Mouse (Mus musculus) layer of hippocampus, postnatal 36 days (tissue): ENCODE data around the gene Apol7b. TPM values are rescaled to one million over a fixed set of nuclear protein-coding genes. Genes with fewer than 3 reads are reported as not detected.

ENCODE experiments used
- DNase-seq, 2 experiments: peaks; one replicate each; pipeline ENCODE4 v3.0.0; 2022
- total RNA-seq, 2 experiments: library from RNA; stranded (reverse); gene quantifications; 2 replicates each; pipeline ENCODE4 v1.2.3; 2021

The Apol7b gene
- total RNA-seq, 2 experiments from 2014 or later = not detected

DNA sequence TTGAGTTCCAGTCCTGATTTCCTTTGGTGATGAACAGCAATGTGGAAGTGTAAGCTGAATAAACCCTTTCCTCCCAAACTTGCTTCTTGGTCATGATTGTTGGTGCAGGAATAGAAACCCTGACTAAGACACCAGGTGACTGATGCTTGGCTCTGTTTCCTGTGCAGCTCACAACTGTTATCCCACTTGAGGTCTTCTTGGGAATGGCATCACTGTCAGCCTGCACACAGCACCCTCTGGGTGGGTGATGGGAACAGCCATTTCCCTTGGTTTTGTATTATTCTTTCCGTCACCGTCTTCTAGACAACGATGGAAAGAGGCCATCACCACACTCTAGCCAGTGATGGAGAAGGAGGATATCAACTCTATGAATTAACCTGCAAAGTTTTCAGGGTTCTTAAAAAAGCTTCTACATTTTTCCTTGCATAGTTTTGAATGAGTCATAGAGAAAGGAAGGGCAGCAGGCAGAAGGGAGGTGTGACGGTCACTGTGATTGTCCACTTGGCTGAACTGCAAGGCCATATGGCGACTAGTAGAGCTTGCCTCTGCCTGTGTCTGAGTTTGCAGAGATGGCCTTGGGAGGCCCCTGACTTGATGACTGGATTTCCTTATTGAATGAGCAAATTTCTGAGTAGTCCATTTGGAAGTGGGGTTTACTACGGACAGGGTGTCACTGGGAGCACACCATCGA lies 62.8 kb downstream of the Apol7b start:
- no peak for DNase-seq

DNA sequence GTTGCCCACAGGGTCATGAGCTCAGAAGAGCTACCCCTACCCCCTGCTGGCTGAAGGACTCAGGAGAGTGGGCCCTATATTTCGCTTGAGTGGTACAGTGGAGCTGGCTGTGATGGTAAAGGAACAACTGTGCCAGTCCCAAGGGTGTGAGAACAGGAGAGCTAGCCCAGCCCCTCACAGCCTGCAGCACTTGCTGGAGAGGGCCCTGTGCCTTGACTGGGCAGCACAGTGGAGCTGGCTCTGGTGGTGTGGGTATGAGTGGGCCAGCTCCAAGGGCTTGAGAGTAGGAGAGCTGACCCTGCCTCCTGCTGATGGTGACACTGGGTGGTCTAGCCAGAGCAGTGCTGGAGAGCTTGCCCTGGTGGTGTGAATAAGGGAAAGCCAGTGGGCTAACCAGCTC lies 64.4 kb downstream of the Apol7b start:
- no peak for DNase-seq

DNA sequence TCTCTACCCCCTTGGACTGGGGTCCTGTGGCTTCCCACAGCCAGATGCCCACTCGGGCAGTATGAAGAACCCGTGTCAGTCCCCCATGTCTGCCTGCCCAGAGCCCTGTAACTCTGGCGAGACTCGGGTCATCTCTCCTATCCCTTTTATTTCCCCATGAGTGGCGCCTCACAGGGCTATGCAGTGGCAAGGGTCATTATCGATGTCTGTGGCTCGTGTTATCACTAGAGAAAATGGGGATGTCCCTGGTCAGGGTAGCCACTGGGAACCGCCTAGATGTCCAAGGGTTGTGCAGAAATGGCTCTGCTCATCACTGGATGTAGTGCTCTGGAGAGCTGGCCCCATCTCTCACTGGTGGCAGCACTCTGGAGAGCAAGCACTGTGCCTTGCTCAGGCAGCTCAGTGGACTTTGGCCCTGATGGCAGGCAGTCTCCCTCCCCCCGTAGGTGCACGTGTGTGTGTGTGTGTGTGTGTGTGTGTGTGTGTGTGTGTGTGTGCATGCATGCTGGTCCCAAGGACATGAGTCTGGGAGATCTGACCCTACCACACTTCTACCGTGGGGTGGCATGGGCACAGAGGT lies 64.9 kb downstream of the Apol7b start:
- DNase-seq = no peak

DNA sequence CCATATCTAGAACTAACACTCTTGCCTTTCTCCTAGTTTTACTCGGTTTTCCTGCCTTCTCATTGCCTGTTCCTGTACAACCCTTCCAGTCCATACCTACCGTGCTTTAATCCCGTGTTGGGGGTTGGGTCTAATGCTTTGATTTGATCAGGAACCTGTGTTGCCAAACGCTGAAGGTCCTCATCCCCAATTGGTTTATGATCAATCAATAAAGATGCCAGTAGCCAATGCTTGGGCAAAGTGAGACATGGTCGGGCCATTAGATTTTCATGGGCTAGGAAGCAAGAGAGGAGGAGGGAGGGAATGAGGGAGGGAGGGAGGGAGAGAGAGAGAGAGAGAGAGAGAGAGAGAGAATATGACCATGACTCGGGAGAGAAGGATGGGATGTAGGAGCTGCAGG lies 65.8 kb downstream of the Apol7b start:
- DNase-seq = no peak

DNA sequence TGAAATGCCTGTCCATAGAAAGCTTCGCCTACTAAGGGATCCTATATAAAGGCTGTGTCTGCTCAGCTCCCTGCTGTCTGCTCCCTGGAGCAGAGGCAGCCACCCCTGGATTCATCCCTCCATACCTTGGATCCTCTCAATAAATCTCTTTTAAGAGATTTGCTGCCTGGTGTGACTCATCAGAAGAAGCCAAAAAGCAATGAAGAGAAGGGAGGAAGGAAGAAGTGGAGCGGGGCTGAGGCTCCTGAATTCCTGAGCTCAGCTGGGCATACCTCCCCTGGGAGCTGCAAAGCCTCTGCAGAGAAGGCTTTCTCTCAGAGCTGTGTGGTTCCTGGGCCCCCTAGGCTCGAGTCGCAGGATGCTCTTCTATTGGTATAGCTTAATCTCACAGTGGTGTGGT lies 67.4 kb downstream of the Apol7b start:
- no peak for DNase-seq

DNA sequence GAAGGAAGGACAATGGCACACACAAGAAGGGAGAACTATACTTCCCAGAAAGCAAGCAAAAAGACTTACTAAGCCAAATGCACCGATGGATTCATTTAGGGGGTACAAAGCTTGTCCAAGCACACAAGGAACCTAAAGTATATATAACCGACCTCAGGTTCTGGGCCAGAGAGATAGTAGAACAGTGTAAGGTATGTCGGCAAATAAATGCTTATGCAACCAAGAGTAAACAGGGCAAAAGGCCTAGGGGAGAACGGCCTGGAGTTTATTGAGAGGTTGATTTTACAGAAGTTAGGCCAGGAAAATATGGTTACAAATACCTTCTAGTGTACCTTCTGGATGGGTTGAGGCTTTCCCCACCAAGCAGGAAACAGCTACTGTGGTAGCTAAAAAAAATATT lies 69.9 kb downstream of the Apol7b start:
- DNase-seq = no peak

DNA sequence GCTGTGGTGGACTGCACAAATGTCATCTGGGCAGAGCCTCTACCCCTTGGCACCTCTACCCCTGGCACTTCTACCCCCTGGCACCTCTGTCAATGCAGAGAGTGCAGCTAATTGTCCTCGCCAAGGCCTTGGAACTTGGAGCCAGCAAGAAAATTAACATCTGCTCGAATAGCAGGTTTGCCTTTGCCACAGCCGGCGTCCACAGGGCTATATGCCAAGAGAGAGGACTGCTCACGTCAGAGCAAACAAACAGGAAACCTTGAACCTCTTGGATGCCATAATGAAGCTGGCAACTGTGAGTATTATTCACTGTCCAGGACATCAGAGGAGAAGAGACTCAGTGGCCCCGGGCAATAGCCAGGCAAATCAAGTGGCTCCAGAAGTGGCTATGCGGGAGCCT lies 70.4 kb downstream of the Apol7b start:
- DNase-seq = no peak

Other genes with a start within 250 kb of the Apol7b start
- 100 to 1,000 TPM; 239 to 256 TPM for gene Rbfox2, start 140.5 kb downstream of the Apol7b start, total RNA-seq
- under 1 TPM in 1 of 2 experiments, not detected in 1; 0.15 TPM for gene Apol7a, start 48.4 kb downstream of the Apol7b start, total RNA-seq
- gene Apol9a, start 36.4 kb downstream of the Apol7b start, total RNA-seq = not detected
- gene Apol10a, start 29.6 kb upstream of the Apol7b start, total RNA-seq = not detected
- not detected for gene Apol11a, start 60.8 kb upstream of the Apol7b start, total RNA-seq
- gene Apol7c, start 85.8 kb upstream of the Apol7b start, total RNA-seq = not detected
- gene 1700025B11Rik, start 114.4 kb upstream of the Apol7b start, total RNA-seq = not detected
- gene Apol10b, start 148.6 kb upstream of the Apol7b start, total RNA-seq = under 1 TPM; 0.20 to 0.38 TPM
- gene Gm36245, start 151.8 kb upstream of the Apol7b start, total RNA-seq = not detected
- not detected for gene Apol11b, start 195.8 kb upstream of the Apol7b start, total RNA-seq